Mouse (Mus musculus): ENCODE data around the gene Usp36.

The Usp36 gene

DNA sequence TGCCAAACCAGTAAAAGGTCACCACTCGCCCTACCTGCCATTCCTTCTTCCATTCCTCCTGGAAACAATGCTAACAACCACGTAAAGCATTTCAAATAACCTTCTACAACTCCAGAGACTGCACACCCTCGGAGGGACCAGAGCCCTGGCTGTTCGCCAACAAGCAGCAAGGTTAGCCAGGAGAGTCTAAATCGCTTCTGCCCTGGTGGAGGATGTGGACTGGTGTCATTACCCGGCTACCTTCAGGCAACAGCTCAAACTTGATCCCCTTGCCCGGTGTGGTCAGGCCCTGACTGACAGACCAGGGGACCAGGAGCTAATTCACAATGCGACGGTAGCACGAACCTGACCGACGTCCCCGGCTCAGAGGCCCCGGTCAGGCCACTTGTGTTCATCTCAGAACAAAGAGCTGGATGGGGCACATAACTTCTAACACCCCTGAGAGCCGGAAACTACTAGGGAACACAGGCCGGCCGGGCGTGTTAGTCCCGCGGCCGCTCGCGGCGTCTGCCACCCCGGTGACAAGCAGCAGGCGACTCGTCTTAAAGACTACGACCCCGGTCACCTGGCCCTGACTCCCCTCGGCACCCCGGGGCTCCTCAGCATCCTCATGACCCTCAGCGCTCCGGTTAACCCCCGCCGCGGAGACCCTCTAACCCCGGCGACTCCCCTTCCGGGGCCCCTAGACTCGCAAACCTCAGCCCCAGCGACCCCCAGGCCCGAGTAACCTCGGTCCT, 42.5 kb downstream of the Usp36 start:
- DNase-seq = peak; percentile 64

DNA sequence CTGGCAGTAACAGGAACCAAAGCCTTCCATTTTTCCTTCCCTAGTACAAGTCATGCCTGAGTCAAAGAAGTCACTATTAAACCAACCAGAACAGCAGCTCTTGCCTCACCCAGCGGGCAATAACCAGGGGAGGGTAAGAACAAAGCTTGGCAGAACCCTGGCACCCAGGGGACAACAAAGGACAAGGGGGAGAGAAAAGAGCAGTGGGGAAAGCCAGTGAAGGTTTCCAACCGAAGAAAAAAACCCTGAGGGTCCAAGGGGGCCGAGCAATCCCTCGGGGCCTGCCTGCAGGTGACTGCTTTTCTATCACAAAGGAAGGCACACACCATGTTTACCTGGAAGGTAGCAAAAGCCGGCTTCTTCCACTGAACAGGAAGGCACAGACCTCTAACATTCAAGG, 43.3 kb downstream of the Usp36 start:
- no peak for DNase-seq

DNA sequence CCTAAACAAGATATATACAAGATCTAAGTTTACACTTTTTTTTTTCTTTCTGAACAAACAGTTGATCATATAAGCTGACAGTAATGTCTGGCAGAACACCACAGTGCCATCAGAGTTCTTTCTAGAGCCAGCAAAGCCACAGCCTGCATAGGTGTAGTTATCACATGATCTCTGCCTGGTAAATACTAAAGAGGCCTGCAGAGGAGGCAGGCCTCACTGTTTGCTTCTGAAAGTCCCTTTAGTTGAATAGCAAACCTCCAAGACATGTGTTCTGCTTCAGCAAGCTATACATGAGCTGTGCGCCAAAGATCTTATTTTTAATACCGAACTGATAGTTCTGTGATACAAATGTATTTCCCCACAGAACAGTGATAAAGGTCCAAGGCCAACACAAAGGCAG, 44.9 kb downstream of the Usp36 start:
- DNase-seq = no peak

DNA sequence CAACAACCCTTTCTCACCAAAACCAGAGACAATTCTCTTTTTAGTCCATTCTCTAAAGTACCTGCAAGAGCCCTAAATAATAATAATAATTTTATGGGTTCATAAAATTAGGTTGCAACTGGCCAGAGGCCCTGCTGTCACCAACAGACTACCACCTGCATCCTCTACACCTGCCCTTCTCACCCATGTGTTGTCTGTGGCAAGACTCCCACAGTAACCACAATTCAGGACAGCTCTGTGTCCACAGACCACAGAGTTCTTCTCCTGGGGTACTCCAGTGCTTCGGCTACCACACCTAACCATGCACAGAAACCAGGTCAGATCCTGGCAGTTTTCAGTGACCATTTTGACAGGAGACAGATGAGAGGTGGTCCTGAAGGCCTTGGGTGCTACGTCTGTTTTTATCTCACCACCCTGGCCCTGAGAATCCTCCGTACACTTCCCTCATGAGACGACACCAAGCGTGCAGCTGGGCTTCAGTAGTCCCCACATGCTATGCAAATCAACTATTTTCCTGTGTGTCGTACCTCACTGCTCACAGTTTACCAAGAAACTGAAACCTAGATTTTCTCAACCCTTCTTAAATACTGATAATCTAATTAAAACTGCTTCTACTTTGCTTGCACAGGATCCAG, 46.3 kb downstream of the Usp36 start:
- DNase-seq = no peak

DNA sequence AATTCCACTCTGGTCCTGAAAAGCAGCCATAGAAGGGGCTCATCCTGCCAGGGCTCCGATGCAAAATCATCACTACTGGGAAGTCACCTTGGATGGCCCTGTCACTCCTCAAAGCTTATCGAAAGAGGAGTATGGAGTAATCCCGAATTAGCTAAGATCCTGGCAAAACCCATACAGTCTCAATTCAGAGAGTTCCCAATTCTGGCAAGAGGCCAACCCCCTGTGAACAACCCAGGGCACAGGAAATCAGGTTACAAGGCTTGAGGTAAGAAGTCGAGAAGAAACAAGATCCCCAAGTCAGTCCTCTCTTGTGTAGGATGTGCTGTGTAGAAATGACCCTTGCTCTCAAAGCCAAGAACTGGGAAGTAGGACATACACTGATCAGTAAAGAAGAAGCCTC, 47.5 kb downstream of the Usp36 start:
- no peak for DNase-seq

DNA sequence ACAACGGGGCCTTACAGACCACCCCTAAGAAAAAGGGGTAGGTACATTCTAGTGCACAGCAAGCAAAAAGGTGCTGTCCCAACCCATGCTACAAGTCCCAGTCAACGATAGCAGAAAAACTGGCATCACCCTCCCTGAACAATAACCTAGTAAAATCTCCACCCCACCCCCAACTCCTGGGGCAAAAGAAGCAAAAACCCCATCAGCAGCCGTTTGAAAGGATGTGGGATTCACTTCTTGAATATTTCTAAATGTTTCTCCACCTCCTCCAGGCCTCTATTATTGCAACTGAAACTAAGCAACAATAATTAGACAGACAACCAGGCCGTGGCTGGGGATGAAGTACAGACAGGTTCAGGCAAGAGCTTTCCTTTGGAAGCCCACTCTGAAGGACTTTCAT, 49.7 kb downstream of the Usp36 start:
- no peak for DNase-seq

DNA sequence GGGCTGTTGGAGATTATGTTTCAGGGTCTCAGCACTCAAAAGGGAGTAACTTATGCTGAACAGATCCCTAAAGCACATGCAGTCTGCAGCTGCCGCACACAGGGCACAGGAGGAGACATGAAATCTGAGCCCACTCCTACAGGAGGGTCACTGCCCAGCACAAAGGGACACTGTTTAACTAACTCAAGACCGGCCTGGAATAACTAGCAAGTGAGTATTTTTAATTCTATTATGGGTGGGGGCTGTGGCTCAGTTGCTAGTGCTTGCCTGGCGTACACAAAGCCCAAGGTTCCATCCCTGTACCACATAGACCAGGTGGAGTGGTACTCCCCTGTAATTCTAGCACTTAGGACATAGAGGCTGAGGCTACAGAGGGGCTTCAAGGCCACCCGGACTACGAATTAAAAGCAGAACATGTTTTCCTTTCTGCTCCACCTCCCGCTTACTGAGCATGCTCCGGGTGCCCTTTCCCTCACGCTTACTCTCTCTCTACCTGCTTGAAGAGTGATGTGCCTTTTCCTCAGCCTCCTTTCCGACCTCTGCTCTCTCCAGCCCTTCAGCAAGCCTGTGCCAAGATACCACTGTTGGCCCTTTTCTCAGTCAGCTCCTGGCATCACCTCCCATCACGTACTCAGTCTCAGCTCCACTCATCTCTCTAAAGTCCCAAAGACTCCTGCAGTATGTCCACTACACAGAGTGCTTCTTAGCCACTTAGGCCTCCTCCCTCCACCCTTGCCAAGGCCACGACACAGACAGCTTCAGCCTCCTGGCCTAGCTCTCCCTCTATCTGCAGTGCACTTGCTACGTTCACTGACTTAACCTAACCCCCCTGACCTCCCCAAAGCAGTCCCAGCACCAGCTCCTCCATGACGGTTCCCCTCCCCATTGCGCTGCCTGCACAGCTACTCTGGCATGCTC, 50.5 kb downstream of the Usp36 start:
- DNase-seq = peak; percentile 79

DNA sequence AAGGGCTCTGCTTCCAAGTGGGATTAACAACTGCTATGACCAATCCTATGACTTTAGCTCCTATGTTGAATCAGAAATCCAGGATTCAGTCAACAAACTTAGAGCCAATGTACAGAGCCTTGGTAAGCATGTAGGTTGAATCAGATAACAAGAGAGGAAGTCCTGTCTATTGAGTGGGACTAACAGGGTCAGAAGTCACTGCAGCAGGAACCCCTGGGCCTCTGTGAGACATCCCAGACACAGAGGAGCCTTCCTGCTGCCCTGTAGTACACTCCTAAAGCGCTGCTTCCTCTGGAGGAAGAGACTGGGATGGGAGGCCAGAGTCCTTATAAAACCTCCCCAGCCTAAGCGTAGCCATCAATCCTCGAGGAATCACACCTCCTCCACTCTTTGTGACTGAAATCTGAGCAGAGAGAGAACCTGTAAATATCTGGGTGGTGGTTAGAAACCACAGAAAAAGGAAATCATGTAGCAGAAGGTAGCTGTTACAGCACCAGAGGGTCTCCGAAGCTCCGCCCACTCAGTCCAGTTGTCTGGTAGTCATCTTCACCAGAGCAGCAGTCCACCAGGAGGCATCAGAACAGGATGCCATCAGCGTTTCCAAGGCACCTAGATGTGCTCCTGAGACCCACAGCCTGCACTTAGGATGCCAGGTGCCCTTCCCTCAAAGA, 53.4 kb downstream of the Usp36 start:
- peak; percentile 48 for DNase-seq

DNA sequence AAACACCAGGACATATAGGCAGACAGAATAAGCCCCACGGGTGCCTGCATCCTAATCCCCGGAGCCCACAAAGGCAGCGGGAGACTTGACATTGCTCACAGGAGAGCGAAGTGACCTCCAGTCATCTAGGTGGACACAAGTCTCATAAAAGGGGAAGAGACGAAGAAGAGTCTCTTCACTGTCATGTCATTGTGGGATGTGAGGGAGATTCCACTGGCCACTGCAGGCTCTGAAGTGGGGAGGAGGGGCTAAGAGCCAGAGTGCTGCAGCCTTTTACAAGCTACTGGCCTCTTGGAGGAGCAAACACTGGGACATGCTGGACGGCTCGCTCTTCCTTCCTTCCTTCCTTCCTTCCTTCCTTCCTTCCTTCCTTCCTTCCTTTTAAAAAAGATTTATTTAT, 55.1 kb downstream of the Usp36 start:
- DNase-seq = no peak

DNA sequence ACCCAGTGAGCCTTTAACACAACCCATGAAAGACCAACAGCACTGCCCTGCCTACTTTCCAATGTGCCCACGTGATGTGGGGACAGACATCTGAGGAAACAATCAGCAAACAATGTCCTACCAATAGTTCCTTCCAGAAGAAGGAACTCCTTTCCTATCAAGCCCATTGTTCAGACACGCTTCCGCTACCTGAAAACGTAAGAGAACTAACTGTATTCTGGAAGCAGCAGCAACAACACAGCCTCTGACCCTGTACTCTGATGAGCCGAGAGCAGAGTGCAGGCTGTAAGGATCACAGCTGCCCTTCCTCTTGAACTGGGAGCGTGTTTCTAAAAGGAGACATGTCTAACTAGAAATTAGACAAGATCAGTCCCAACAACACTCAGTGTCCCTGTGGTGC, 55.5 kb downstream of the Usp36 start:
- DNase-seq = no peak

DNA sequence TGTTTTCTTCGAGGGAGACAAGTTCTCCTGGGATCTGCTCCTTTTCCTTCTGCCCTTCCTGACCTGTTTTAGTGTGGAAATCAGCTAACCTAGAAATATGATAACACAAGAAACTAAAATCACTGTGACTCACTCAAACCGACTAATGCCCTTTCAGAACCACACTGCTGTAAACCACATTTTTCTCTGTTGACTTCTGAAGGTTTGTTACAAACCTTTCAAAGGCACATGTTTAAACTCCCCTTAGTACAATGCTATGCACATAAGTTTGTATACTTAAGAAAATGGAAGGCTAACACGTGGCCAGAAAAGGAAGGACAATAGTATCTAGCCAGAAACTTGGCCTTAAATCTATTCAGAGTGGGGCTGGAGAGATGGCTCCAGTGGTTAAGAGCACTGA, 56.1 kb downstream of the Usp36 start:
- no peak for DNase-seq

DNA sequence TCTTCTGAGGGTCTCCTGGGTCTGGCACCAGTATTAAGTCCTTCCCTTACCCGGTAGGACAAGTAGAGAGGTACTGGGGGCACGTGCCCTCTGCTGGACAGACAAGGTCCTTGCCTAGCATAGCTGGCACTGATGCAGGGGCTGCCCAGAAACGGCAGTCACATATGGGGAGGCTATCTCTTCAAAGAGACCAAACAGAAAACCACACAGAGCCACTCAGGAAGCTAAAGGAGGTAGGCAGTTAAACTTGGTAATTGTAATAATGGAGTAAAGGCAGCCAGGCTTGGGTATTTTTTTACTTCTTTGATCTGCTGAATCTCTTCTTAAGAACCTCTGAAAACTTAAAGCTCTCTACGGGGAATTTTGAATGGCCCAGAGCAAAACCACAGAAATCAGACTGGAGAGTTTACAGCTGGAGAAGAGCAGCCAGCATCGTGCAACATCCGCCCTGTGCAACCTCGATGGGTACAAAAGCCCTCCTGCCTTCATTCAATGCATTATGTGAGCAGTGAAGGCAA, 57.7 kb downstream of the Usp36 start:
- peak; percentile 43 for DNase-seq

DNA sequence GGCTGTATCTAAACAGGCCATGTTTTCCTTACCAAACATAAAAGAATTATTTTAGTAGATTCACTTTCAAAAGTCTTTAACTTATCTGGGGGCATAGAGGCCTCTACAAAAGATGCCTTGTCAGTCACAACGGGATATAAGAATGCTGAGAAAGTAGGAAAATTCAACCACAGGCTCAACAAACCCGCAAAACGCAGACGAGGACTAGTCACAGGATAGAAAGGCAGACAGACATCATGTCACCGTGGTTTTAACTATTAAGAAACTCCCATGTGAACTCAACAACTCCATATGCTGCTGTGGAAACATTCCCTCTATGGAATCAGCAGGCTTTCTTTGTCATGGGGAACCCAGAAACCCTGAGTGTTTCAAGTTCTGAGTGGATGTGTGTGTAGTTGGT, 60.1 kb downstream of the Usp36 start:
- DNase-seq = no peak

DNA sequence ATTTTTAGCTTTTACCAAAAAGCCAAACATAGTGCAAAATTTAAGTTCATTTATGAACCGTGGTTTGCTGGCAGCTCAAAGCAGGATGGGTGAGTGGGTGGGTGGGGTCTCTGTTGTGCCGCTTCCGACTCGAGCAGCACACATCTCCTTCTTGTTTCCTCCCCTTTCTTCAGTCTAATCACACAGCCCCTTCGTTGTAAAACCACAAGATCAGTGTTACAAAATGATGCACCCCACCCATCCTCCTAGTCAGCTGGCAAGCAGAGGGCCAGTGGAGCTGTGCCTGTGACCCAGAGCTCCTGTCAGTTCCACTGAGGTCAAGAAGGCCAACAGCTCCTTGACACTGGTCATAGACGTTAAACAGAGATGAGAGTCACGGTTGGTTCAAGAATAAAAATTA, 62.4 kb downstream of the Usp36 start:
- DNase-seq = no peak

DNA sequence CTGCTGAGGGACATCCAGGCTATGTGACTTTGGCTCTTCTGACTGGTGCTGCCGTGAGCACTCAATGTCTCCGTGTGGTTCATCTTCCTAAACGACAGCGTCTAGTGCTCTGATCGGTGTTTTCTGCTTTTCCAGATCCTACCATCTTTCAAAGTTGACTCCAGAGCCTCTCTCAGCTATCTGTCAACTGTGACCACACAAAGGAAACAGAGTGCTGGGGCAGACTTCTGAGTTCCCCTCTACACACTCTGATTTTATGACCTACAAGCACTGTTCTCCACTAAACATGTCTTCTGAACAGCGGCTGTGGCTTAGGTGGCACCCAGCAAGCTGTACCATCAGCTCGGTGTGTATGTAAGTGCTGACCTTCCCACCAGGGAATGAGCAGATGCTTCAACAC, 63.2 kb downstream of the Usp36 start:
- no peak for DNase-seq

DNA sequence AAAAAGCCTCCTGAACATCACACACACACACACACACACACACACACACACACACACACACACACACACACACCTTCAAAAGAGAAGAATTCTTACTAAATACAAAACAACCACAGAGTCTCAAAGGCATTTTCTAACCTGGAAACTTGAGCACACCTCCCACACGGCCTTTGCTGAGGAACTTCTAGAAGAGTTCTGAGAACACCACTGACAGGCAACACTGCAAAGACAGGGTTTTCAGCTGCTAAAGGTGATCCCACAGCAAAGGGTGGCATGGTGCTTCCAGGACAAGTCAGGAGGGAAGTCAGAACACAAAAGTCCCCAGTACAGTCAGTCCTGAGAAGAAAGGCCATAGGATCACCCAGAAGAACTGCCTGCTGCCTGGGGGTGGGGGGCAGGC, 64.2 kb downstream of the Usp36 start:
- DNase-seq = no peak

DNA sequence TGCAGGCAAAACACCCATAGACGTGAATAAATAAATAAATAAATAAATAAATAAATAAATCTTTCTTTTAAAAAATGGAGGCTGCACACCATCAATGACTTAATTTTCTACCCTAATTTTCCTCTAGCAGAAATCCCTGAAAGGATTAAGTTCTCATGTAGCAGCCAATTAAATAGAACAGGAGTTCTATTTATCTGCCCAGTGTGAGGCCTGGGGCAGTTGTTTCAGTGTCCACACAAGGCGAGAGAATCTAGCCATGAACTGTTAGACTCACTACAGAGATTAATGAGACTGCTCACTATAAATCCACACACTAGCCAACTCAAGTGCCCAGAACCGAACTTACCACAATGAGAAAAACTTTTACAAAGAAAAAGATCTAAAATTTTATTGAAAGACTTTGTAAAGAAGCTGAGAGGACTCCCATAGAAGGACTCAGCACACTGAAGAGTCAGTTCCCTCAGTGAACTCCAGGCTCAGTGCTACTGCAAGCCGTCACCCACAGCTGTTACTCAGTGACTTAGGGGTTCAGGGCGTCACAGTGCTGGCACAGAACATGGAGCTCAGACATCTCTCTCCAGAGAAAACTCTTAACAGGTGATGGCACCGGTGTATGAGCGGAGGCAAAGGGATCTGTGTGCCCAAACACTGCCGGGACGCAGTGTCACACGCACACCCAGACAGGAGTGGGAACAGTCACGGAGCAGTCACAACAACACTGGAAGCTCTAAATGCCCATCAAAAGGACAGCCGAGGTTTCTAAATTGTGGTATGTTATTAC, 64.8 kb downstream of the Usp36 start:
- DNase-seq = no peak

DNA sequence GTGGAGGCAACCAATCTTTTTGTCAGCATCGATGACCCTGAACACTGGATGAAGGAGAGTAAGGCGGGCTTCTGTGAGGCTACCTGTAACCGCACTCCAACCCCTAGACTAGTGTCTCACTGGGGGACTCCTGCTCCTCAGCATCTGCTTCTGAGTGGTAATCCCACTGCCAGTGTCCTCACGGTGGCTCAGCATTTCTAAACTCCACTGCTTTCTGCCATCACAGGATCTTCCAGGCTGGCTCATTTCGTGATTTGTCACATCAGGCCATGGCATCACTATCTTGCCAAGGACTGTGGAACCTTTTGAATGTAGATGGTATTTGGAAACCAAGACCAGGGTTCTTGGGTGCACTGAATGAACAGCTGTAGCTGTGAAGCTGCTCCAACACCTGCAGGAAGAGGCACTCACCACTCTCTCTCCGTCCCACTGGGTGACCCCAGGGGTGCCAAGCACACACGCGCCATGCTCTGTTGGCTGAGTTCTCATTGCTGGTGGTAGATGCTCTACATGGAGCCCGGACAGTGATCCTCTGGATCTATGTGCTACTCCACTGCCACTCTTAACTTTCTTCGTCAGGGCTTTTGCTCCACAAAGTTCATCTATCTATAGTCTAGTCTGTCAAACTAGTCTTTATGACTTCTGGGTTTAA, 66.5 kb downstream of the Usp36 start:
- no peak for DNase-seq

DNA sequence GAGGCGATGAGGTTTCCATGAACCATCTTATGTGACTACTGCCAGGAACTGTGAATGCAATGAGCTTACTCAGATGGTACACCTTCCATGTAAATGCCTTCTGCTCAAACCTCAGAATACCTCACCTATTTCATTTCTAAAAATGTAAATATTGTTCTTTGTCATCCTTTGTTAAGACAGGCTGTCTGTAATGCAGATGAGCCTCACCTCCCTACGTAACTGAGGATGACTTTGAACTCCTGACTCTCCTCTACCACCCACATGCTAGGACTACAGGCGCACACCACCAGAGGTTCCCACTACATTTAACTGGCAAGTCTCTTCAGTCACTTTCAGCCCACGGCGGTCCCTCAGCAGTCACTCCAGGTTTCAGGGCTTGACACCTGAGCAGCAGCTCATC, 67.1 kb downstream of the Usp36 start:
- DNase-seq = no peak

DNA sequence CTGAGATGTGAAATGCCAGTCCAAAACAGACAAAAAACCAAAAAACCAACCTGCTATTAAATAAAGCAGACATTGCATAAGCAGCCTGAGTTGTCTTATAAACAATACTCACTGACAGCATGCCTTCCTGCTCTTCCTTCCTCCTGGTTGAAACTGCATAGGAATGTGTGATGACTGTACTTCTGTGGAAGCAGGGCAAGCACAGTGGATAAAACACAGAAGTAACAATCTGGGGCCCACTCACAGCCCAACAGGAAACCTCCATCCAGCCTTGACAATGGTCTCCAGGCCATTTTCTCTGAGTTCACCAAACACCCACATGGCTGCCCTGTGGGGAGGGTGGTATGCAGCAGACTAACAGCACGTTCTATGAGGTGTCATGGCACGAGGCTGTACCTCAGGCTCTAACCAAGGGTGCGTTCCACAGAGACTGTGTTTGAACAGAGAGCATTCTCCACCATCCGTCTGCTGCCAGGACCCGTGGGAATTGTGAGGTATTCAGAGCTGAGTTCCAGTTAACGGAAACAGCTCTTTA, 67.6 kb downstream of the Usp36 start:
- no peak for DNase-seq

DNA sequence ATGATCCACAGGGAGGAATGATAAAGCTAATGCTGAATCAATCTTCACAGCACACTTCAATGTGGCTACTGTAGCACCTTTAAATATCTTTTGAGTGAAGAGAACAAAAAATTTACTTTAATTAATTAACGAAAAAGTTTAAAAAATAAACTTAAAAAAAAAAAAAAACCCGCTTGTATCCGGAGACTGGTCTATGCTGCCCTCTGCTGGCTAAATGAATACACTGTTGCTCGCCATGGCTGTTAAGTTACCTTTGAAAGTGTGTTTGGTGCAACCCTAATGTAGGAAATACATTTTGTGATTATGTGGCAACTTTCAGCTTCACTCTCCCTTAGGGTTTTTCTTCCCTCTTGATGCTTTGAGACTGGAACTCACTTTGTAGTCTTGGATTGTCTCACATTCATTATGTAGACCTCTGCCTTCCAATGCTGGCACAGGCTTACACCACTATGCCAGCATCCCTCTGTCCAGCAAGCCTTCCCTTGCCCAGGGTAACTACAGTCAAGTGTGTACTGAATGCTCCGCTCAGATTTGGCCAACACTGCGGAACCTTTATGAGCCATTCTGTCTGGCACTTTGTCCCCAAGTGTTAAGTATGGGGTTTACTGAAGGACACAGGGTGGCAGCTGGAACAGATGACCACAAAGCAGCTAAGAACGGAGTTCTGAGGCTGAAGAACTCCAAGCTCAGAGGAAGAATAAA, 69.3 kb downstream of the Usp36 start:
- peak; percentile 74 for DNase-seq
